Mouse (Mus musculus): ENCODE measurements at regions not wholly inside any gene's neighbourhood (a gene's known extent, or its start where the extent isn't known, plus 50 kb on each side); places are given as distances from the start of the nearest gene placed in this dataset.
"Not testable (repeated sequence)": the region's sequence is repeated elsewhere in the genome, so short reads cannot be mapped to it uniquely, and the experiment has no call there.

DNA sequence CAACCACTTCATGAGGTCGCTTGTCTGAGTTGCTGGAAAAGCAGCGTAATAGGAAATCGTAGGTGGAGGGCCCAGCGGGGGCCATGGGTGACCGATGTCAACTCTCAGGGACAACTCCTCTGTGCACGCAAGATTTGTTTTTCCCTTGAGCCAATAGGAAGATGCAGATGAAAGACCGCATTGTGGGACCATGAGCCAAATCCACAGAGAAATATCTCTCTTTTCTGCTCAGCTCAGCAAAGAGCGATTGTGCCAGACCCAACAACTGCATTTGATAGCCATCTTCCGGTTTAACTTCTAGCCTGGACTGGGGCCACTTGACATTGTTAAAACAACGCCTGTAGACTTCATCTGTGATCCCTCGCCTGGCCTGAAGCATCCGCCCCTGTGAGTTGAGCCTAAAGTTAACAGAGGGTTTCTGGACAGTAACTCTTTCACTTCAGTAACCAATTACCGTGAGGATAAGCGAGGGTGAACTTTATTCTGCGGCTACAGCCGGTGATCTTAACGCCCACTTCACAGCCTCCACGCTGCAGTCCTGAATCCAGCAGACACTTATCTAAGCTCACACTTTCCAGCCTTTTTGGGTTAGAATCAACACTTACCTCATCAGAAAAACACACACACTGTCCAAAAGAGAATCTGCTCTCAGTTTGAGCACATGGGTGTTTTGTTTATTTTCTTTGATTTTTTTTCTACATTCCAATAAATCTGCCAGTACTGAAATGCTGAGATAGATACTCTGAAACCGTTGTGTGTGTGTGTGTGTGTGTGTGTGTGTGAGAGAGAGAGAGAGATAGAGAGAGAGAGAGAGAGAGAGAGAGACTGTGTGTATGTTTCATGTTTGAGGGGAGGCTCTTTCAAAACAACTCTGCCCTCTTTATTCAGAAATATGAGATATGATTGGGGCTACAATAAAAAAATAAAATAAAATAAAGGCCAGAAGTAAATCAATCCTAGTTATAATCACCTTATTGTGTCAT, 111.9 kb downstream of the Tomm20 start:
- DNase-seq (ENCODE audit: low read depth, low spot score), result no peak

DNA sequence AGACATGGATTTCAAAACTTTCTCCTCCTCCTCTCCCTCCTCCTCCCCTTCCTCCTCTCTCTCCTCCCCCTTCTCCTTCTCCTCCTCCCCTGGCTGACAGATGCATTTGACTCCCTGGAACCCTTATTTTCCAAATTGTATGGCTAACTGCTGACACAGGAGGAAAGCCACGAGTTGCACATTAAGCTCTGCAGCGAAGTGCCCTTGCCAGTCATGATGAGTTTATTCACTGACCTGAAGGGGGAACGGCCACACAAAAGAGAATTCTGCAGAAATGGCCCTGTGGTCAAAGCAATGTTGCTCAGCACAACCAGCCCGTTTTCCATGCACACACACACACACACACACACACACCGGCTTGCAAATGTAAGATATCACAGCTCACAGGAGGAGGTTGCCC, 112.6 kb downstream of the Tomm20 start:
- no peak for DNase-seq (ENCODE audit: low read depth, low spot score)

DNA sequence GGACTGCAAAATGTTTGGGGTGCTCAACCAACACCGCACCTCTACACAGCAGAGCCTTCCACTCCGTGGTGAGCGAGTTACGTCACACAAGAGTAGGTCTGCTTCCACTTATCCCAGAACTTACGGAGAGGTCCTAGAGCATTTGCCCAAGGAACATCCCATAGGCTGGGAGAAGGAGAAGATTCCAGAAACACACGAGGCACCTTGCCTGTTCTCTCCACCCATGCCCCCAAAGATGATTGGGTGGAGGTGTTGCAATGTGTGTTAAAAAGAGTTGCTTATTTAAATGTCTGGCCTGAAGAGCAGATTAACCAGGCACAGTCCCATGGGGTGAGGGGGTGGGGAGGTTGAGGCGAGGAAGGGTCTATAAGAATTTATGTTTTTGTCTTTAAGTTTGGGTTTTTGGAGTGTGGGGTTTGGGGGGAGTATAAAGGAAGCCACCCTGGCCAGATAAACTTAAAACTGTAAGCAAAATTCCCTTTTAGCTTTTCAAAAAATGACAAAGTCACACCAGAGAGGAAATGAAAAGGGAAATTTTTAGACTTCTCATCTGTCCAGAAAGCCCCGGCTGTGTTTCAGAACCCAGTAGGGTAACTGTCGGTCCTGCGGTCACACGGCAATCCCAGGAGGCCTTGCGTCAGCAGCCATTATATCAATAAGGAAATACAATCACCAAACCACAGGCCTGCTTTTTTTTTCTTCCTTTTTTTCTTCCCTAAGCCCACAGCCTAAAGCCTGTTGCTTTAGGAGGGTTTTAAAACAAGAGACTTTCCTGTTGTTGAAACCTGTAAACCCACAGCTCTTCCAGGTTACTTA, 113.3 kb downstream of the Tomm20 start:
- peak; percentile 95 for DNase-seq (ENCODE audit: low read depth, low spot score)

DNA sequence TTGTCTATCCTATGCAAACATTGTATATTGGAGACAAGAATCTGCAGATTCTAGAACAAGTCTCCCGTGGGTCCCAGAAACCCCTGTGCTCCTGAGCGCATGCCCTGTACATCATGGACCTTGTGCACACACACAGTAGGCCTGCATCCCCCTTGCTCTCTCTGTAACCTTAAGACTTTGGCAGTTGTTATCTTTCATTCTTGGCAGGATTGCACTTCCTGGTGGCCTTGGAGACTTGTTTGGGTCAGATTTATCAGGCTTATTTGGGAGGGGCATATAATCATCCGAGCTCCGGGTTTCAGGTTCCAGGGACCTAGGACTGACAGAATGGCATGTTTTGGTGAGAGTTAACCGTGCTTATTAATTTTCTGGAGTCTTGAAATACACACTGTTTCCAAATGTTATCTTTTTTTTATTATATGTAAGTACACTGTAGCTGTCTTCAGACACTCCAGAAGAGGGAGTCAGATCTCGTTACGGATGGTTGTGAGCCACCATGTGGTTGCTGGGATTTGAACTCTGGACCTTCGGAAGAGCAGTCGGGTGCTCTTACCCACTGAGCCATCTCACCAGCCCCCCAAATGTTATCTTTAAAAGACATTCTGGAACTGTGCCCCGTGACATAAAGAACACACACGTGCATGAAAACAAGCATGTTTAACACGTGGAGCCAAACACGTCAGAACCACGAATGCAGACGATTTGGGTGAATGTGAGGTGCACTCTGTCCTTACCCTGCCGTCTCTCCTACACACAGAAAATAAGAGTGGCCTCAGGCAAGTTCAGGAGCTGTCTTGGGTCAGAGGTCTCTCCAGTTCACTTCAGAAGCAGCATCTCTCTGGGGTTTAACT, 114.1 kb downstream of the Tomm20 start:
- DNase-seq (ENCODE audit: low read depth, low spot score), result peak; percentile 36

DNA sequence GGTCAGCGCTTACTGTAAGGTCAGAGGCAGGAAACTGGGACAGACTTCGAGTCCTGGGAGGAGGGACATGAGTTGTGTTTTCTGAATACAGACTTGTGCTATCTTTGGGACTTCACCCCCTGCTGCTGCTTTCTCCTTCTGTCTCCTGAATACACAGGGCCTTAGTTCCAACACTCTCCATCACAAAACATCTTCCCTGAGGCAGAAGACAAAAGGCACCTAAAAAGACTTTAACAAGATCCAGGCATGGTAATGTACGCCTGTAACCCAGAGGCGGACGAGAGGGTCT, 115.5 kb downstream of the Tomm20 start:
- DNase-seq (ENCODE audit: low read depth, low spot score), result no peak

DNA sequence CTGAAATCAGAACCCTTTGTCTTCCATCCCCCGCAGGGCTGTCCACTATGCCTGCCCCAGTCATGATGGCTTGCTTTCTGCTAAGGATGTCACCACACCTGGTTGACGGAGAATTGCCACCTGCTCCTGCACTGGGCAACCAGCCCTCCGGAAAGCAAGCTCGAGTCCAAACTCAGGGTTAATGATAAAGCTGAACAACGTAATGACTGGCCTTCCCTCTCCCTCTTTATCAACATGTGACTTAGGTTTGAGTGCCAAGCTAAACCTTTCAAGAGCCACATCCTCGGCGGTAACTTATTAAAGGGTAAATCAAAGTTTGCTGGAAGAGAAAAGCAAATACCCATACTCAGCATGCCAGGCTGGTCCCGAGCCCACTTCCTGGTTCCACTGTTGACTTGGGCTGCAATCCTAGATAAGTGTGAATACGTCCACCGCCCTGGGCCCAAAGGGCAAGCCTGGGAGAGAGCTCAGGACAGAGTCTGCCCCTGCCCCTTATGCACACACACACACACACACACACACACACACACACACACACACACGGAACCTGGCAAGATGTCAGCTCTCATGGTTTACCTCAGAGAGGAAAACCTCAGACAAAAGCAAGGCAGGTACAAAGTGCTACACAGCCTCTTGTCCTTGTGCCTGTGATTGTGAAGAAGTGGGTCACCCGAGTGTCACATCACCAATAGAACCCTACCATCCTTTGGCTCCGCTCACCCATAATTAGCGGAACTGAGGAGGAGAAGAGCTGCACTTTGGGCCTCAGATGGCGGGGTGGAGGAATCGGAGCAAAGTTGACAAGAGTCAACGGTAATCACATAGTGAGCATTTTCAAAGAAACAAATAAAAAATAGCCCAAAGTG, 116.0 kb downstream of the Tomm20 start:
- DNase-seq (ENCODE audit: low read depth, low spot score), result no peak

DNA sequence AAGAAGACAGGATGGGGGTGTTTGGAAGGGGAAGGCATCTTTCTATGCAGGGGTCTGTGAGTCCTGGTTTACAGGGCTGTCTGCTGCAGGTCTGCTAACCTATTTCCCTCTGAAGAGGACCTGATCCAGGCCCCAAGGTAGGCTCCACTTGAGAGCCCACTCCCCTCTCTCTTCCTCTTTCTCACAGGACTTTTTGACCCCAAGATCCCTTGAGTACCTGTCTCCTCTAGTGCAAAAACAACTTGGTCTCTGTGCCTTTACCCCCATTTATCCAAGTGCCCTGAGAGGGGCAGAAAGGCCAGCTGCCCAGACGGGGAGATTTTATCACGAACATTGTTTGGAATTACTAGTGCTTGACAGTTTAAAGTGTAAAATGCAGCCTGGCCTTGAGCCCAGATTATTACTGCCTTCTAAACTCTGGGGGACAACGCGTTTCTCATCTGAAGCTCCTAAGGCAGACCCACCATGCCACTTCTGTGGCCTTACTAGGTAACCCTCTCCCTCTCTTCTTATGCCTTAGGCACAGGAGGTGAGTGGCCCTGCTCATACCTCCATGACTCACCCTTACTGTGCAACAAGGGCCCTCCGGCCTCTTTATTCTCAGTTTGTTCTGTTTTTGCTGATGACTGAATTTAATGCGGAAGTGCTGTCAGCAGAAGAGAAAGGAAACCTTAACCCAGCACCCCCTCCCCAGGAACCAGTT, 117.8 kb downstream of the Tomm20 start:
- peak; percentile 51 for DNase-seq (ENCODE audit: low read depth, low spot score)

DNA sequence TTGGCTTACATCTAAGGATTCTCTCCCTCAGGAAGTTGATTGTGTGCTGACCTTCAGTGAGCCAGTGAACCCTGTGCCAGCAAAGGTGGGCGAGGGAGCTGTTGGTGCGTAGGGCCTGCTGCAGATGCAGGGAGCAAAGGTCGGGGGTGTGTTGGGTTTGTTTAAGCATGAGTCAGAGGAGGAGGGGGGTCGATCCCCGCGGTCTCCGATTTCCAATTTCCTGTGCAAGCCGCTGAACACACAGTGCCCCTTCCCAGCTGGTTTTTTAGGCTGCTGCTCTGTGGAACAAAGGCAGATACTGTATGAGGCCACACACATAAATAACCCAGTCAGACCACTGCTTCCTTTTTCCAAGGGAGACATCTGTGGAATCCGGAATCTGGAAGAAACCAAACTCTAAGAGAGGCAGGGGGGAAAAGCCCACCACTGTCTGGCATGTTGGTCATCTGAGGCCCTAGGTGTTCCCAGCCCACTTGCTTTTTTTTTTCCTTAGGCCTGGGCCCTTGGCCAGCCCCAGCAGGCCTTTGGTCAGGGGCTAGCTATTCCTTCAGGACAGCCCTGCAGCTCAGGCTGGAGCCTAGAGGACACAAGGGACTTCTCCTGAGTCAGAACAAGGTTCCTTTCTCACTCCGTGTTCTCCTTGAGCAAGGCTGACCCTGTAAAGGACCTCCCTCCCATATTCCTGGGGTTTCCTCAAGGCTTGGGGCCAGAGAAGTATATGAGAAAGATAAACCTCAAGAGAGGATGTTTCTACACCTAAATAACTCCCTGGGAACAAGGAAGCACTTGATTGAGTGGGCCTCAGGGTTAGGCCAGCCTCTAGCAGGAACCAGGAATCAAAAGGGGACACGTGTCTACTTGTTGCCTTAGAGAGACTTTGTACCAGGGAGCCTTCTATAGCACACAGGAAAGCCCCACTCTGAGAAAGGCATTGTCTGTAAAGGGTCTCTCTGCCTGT, 119.0 kb downstream of the Tomm20 start:
- peak; percentile 43 for DNase-seq (ENCODE audit: low read depth, low spot score)

DNA sequence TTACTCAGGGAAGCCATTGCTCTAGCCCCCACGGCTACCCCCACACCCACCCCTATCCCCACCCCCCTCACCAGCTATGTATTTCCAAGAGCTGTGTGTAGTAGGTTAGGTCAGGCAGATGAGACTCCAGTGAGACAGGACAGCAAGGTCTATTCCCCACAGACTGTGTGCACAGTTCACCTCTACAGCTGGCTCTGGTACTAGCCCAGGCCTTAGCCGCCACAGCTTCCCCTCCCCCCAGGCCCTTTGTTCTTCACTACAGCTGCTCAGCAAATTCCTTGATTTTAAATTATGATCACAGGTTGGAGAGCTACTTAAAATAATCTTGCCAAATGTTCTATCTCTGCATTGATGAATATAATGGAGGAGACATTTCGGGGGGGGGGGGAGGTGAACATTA, 119.8 kb downstream of the Tomm20 start:
- no peak for DNase-seq (ENCODE audit: low read depth, low spot score)

DNA sequence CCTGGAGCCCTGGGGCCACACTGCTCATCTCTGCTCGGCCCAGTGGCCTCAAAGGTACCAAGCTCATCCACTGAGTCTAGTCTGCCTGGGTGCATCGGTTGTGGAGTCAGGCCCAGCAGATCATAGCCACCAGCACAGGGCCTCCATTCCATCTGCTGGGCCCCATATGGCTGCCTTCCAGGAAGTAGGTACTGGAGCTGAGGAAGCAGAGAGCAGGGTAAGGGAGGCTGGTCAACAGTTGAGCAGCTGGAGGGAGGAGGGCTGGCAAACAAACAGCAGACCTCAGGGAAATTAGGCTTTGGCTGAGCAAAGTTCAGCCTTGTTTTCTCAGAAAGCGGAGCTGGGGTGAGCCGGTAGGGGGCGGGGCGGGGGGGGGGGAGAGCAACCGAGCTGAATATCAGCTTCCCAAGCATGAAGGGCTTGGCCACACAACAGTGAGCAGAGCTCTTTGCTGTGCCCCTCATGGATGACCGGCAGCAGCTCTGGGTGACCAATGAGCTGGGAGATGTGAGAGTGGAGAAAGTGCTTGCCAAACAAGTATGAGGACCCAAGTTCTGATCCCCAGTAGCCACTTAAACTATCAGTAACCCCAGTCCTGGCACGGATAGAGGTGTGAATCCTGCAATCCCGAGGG, 121.0 kb downstream of the Tomm20 start:
- no peak for DNase-seq (ENCODE audit: low read depth, low spot score)

DNA sequence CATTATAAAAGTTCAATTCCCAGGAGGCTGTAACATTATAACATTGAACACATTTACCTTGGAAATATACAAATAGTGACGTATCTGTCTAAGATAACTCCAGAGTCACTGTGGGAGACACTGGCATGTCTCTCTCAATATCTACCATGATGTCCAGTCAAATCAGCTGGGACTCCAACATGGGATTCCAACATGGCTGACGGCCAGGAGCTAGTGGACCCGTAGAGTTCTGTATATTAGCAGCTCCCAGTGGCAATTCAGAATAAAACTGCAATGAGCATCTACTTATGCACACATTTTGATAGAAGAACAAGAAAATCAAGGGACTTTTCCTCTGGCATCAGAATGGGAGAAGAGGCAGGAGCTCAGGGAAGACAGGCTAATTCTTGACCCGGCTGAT, 123.4 kb downstream of the Tomm20 start:
- DNase-seq (ENCODE audit: low read depth, low spot score), result no peak

DNA sequence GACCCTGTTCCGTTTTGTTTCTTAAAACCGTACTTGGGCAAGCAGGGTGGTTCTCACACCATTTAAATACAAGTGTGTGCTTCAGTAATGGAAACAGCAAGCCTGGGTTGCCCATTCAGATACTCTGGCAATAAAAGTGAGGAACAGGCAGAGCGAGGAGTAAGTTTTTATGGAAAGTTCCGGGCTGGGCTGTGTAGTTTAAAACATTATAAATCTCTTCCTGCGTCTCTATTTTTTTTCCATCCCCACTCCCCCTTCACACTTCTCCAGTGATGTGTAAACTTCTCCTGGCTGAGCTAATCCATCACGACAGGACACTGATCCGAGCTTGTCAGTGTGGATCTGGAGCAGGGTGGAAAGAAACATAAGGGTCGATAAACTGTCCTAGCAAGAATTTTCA, 124.4 kb downstream of the Tomm20 start:
- no peak for DNase-seq (ENCODE audit: low read depth, low spot score)

DNA sequence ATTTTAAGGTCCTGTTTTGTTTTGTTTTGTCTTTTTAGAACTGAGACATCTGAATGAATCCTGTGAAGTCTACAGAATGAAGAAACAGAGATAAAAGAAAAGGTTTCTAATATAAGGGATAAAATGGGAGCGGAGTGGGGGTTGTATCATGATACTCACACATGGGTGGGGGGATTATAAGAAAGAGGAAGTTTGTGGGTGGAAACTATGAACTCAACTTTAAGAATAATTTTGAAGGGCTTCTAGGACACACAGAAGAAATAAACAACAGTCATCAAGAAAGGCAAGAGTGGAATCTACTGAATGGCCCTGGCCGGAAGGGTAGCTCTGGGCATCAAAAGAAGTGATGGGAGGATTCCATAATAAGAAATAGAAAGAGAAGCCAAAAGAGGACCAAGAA, 125.1 kb downstream of the Tomm20 start:
- DNase-seq (ENCODE audit: low read depth, low spot score), result no peak

DNA sequence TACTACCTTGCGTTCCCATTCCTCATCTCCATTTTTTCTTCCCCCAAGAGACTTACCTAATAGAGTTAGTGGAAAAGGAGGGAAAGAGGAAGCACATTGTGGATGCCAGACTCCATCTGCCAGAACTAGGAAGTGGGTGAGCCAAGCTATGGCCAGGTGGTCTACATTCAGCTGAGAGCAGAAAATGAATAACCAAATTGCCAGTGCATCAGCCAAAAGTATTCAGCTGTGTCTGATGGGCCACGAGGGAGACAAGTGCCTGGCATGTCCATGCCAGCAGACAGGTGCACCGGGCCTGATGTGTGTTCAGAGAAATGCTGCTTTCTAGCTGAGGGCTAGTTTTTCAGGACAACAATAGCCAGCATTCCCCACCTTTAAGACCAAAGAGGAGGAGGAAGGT, 126.4 kb downstream of the Tomm20 start:
- DNase-seq (ENCODE audit: low read depth, low spot score), result peak; percentile 62

DNA sequence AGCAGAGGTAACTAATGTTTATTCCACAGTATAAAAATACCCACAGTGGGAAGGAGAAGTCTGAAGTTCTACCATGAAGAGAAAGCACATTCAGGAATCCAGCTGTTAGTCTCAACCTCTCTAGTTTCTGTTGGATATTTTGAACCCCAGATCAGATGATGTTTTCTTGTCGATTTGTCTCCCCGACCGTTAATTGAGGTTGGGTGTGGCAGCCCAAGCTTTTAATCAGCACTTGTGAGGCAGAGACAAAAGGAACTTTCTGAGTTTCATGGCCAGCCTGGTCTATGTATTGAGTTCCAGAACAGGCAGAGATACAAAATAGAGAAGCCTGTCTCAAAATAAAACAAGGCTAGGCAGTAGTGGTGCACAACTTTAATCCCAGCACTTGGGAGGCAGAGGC, 129.5 kb downstream of the Tomm20 start:
- no peak for DNase-seq (ENCODE audit: low read depth, low spot score)

DNA sequence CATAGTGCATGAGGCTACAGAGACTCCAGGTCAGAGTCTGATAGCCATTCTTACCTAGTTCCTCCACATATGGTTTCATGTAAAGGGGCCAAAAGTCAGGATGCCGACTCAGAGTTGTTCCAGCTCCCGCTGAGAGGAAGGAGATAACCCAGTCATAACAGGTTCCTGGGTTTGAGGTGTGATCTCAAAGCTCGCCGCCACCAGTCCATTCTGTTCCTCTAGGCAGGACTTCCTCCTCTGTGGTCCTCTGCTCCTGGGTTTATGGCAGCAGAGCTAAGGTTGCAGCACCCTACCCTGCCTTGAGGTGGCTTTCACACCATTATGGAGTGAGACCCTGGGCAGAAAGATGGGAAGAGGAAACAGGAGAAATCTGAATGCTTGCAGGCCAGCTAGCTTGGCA, 131.2 kb downstream of the Tomm20 start:
- DNase-seq (ENCODE audit: low read depth, low spot score), result no peak

DNA sequence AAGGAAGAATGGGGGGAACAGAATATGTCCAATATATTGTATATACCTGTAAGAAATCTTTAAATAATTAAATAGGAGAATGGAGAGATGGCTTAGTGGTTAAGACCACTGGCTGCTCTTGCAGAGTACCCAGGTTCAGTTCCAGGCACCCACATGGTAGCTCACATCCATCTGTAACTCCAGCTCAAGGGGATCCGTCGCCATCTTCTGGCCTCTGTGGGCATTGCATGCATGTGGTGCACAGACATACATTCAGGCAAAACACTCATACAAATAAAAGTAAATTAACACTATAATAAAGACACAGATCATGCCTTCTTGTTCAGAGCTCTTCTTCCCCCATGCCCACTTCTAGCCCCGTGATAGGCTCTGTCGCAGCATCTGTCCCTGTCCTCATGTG, 132.0 kb downstream of the Tomm20 start:
- peak; percentile 34 for DNase-seq (ENCODE audit: low read depth, low spot score)

DNA sequence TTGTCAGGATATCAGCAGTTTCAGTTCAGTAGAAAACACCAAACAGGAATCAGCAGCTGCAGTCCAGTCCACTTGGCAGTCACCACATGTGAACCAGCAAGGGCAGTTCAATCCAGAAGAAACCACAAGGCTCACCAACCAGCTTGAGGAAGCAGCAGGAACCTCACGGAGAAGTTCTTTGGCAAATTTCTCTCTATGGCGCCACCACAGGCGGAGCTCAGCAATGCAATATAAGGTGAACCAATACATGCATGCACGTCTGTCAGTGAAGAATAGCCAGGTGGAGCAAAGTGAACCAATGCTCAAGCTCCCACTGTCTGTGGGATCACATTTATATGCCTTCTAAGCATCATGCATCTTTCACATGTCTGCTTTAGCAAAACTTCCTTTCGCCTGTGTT, 132.9 kb downstream of the Tomm20 start:
- peak; percentile 50 for DNase-seq (ENCODE audit: low read depth, low spot score)

DNA sequence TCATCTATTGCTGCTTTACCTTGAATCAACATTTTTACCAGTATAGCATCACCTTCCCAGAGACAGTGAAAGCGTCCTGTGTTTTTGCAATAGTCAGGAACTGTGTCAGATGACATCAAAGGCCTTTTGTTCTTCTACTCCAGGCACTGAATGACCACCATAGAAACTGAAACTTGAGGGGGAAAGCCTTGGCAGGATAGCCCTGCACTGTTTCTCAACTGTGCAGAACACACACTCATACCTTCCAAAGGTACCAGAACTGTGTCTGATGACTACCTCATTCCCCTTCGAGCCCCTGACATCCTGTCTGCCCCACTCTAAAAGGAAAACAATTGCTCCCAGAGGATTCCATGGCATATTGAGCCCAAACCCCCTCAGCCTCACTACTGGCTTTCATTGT, 134.3 kb downstream of the Tomm20 start:
- not testable (repeated sequence) for DNase-seq (ENCODE audit: low read depth, low spot score)
